Mouse (Mus musculus): Measurements from ENCODE around the gene Ifna11. TPM values are rescaled to one million over a fixed set of nuclear protein-coding genes. Genes with fewer than 3 reads are reported as not detected.
"Not testable (repeated sequence)": the region's sequence is repeated elsewhere in the genome, so short reads cannot be mapped to it uniquely, and the experiment has no call there.

Ifna11 gene
- polyA plus RNA-seq, 1 experiment: not detected

GRCm38 (mm10) chr4:88793936-88794675 is 25.7 kb upstream of the Ifna11 start, which contains the start of gene Gm13275:
Gene Gm13275 (plus strand): TSS chr4:88794487.
- peak; percentile 87 for DNase-seq
- not testable (repeated sequence) for H3K4me3 ChIP-seq (ENCODE audit: control insufficient read depth, insufficient read depth, low read length); H3K36me3 ChIP-seq (ENCODE audit: control insufficient read depth, insufficient read depth, low read length); H3K27ac ChIP-seq (ENCODE audit: control insufficient read depth, insufficient read depth, low read length); H3K4me1 ChIP-seq (replicated peaks; ENCODE audit: control insufficient read depth, insufficient read depth, low read length); H3K27me3 ChIP-seq (ENCODE audit: control insufficient read depth, insufficient read depth, low read length)
- under 1% methylated on average over 12 of the region's 52 CpGs for WGBS

- no CpG with 5 or more reads among the region's 28 CpGs for WGBS
Observed at GRCm38 (mm10) chr4:88797097-88797496, 22.7 kb upstream of the Ifna11 start, which contains the start of gene Gm13279. Gene Gm13279 (plus strand): TSS chr4:88797397.

GRCm38 (mm10) chr4:88799365-88799764 is 20.4 kb upstream of the Ifna11 start, which contains the start of gene Gm13285:
Gene Gm13285 (plus strand): TSS chr4:88799665.
- H3K27me3 ChIP-seq (ENCODE audit: control insufficient read depth, insufficient read depth, low read length); H3K36me3 ChIP-seq (ENCODE audit: control insufficient read depth, insufficient read depth, low read length); H3K27ac ChIP-seq (ENCODE audit: control insufficient read depth, insufficient read depth, low read length); H3K4me1 ChIP-seq (replicated peaks; ENCODE audit: control insufficient read depth, insufficient read depth, low read length); DNase-seq; H3K4me3 ChIP-seq (ENCODE audit: control insufficient read depth, insufficient read depth, low read length): not testable (repeated sequence)
- WGBS: 11% methylated on average over 5 of the region's 7 CpGs

More at GRCm38 (mm10) chr4:88797097-88797496, 22.7 kb upstream of the Ifna11 start, which contains the start of gene Gm13279:
- H3K4me1 ChIP-seq (replicated peaks; ENCODE audit: control insufficient read depth, insufficient read depth, low read length); DNase-seq; H3K27me3 ChIP-seq (ENCODE audit: control insufficient read depth, insufficient read depth, low read length); H3K27ac ChIP-seq (ENCODE audit: control insufficient read depth, insufficient read depth, low read length); H3K4me3 ChIP-seq (ENCODE audit: control insufficient read depth, insufficient read depth, low read length); H3K36me3 ChIP-seq (ENCODE audit: control insufficient read depth, insufficient read depth, low read length): not testable (repeated sequence)

- WGBS: no CpG with 5 or more reads among the region's 29 CpGs
- not testable (repeated sequence) for DNase-seq; H3K4me1 ChIP-seq (replicated peaks; ENCODE audit: control insufficient read depth, insufficient read depth, low read length); H3K4me3 ChIP-seq (ENCODE audit: control insufficient read depth, insufficient read depth, low read length); H3K27ac ChIP-seq (ENCODE audit: control insufficient read depth, insufficient read depth, low read length); H3K36me3 ChIP-seq (ENCODE audit: control insufficient read depth, insufficient read depth, low read length); H3K27me3 ChIP-seq (ENCODE audit: control insufficient read depth, insufficient read depth, low read length)
Observed at GRCm38 (mm10) chr4:88802954-88803353, 16.8 kb upstream of the Ifna11 start, which contains the start of gene Gm13287. Gene Gm13287 (plus strand): TSS chr4:88803254.

GRCm38 (mm10) chr4:88805231-88805630 is 14.5 kb upstream of the Ifna11 start, which contains the start of gene Gm13288:
Gene Gm13288 (plus strand): TSS chr4:88805531.
- DNase-seq; H3K36me3 ChIP-seq (ENCODE audit: control insufficient read depth, insufficient read depth, low read length); H3K27ac ChIP-seq (ENCODE audit: control insufficient read depth, insufficient read depth, low read length); H3K27me3 ChIP-seq (ENCODE audit: control insufficient read depth, insufficient read depth, low read length); H3K4me1 ChIP-seq (replicated peaks; ENCODE audit: control insufficient read depth, insufficient read depth, low read length): not testable (repeated sequence)
- peak within 1 kb of the TSS; percentile 51 for H3K4me3 ChIP-seq (ENCODE audit: control insufficient read depth, insufficient read depth, low read length)
- WGBS: no CpG with 5 or more reads among the region's 8 CpGs

- 0% methylated on average over 8 of the region's 34 CpGs for WGBS
- not testable (repeated sequence) for H3K27ac ChIP-seq (ENCODE audit: control insufficient read depth, insufficient read depth, low read length); H3K36me3 ChIP-seq (ENCODE audit: control insufficient read depth, insufficient read depth, low read length); H3K27me3 ChIP-seq (ENCODE audit: control insufficient read depth, insufficient read depth, low read length); H3K4me1 ChIP-seq (replicated peaks; ENCODE audit: control insufficient read depth, insufficient read depth, low read length)
- peak overlapping the region; percentile 51 for H3K4me3 ChIP-seq (ENCODE audit: control insufficient read depth, insufficient read depth, low read length)
- DNase-seq: peak; percentile 7
Observed at GRCm38 (mm10) chr4:88805761-88806160, 14.0 kb upstream of the Ifna11 start.

- H3K4me1 ChIP-seq (replicated peaks; ENCODE audit: control insufficient read depth, insufficient read depth, low read length): no peaks in the 10 kb centered on the region
- WGBS: 75% methylated on average over 3 of the region's 3 CpGs
- H3K4me3 ChIP-seq (ENCODE audit: control insufficient read depth, insufficient read depth, low read length): no peak within 1 kb of the TSS
- TF ChIP-seq POLR2A (IDR thresholded peaks at IDR 0.05; ENCODE audit: control insufficient read depth, extremely low read depth, insufficient read depth, low read length, poor library complexity): no peak
- TF ChIP-seq CTCF (IDR thresholded peaks at IDR 0.05; ENCODE audit: borderline replicate concordance, control insufficient read depth, extremely low read depth, insufficient read depth, low read length, poor library complexity): no peak
- no peak within 1 kb of the TSS for H3K27ac ChIP-seq (ENCODE audit: control insufficient read depth, insufficient read depth, low read length)
- no peak for DNase-seq
- H3K27me3 ChIP-seq (ENCODE audit: control insufficient read depth, insufficient read depth, low read length): no peaks in the 10 kb centered on the region
- H3K36me3 ChIP-seq (ENCODE audit: control insufficient read depth, insufficient read depth, low read length): no peaks in the 10 kb centered on the region
Observed at GRCm38 (mm10) chr4:88815928-88816327, 3.8 kb upstream of the Ifna11 start, which contains the start of gene Ifna7. Gene Ifna7 (plus strand): TSS chr4:88816228.

Data from thymus, adult 2 months (tissue).